Mouse (Mus musculus): ENCODE measurements around the gene Sh2d3c. TPM values are rescaled to one million over a fixed set of nuclear protein-coding genes. Genes with fewer than 3 reads are reported as not detected.
A peak's percentile ranks its signal among the peaks of the same experiment; 100 is the strongest.

Gene Sh2d3c
- polyA plus RNA-seq, 1 experiment, result not detected

GRCm38 (mm10) chr2:32737008-32737407 lies 16.2 kb downstream of the Sh2d3c start:
- TF ChIP-seq POLR2A (IDR thresholded peaks at IDR 0.05; ENCODE audit: insufficient read depth, low read depth, low read length) (no peak), CTCF (IDR thresholded peaks at IDR 0.05; ENCODE audit: insufficient read depth, low read depth, low read length) (no peak)
- no peak overlapping the region for H3K27ac ChIP-seq (ENCODE audit: insufficient read depth, low read depth, low read length)
- H3K4me3 ChIP-seq (ENCODE audit: insufficient read depth, low read depth, low read length), result no peak overlapping the region
- H3K4me1 ChIP-seq (ENCODE audit: control insufficient read depth, insufficient read depth, low read length), result peaks cover 9% of the 10 kb centered on the region; the same call in 1 of the 2 replicates
- 73% methylated on average over 6 of the region's 6 CpGs for WGBS

- H3K4me3 ChIP-seq (ENCODE audit: insufficient read depth, low read depth, low read length), result no peak overlapping the region
- H3K27ac ChIP-seq (ENCODE audit: insufficient read depth, low read depth, low read length), result no peak overlapping the region
- WGBS, result 74% methylated on average over 4 of the region's 4 CpGs
- no peak for TF ChIP-seq CTCF (IDR thresholded peaks at IDR 0.05; ENCODE audit: insufficient read depth, low read depth, low read length)
- TF ChIP-seq POLR2A (IDR thresholded peaks at IDR 0.05; ENCODE audit: insufficient read depth, low read depth, low read length), result no peak
- H3K4me1 ChIP-seq (ENCODE audit: control insufficient read depth, insufficient read depth, low read length), result peaks cover 17% of the 10 kb centered on the region
Observed at GRCm38 (mm10) chr2:32739311-32739710, 18.5 kb downstream of the Sh2d3c start.

DNA sequence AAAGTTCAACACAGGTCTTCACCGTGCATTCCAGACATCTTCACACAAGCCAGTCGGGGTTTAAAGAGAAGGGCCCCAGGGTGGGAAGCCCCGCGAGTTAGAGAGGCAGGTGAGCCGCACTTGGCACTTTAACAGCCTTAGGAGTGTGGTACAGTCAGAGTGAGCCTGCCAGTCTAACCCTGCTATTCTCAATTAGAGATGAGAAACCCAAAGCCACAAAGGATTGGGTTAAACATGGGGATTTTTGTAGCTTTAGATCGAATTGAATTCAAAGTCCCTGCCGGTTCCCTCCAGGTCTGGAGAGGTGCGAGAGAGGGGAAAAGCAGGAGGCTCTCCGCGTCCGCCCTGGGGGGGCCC lies 20.0 kb downstream of the Sh2d3c start, which contains the start of gene 6330409D20Rik:
Gene 6330409D20Rik (minus strand): TSS at position 101 of the 357 bp plus-strand sequence.
- Histone ChIP-seq H3K4me1 (ENCODE audit: control insufficient read depth, insufficient read depth, low read length) (peaks cover 17% of the 10 kb centered on the region), H3K4me3 (ENCODE audit: insufficient read depth, low read depth, low read length) (peak within 1 kb of the TSS; percentile 68), H3K27ac (ENCODE audit: insufficient read depth, low read depth, low read length) (0 out of 2 replicates have a peak within 1 kb of the TSS, but pooled peaks have one; percentile 16)
- TF ChIP-seq CTCF (IDR thresholded peaks at IDR 0.05; ENCODE audit: insufficient read depth, low read depth, low read length) (no peak), POLR2A (IDR thresholded peaks at IDR 0.05; ENCODE audit: insufficient read depth, low read depth, low read length) (no peak)
- 9% methylated on average over 11 of the region's 11 CpGs for WGBS

- 0 out of 2 replicates have a peak overlapping the region, but pooled peaks have one; percentile 16 for H3K27ac ChIP-seq (ENCODE audit: insufficient read depth, low read depth, low read length)
- WGBS, result 4% methylated on average over 51 of the region's 58 CpGs
- H3K4me3 ChIP-seq (ENCODE audit: insufficient read depth, low read depth, low read length), result peak overlapping the region; percentile 68
- TF ChIP-seq CTCF (IDR thresholded peaks at IDR 0.05; ENCODE audit: insufficient read depth, low read depth, low read length), result no peak
- peak; percentile 37; the same call in 1 of the 2 replicates for TF ChIP-seq POLR2A (IDR thresholded peaks at IDR 0.05; ENCODE audit: insufficient read depth, low read depth, low read length)
- H3K4me1 ChIP-seq (ENCODE audit: control insufficient read depth, insufficient read depth, low read length), result peaks cover 14% of the 10 kb centered on the region
Observed at GRCm38 (mm10) chr2:32741273-32742172, 20.7 kb downstream of the Sh2d3c start.

GRCm38 (mm10) chr2:32742173-32742531 lies 21.3 kb downstream of the Sh2d3c start:
- 13% methylated on average over 18 of the region's 18 CpGs for WGBS
- TF ChIP-seq POLR2A (IDR thresholded peaks at IDR 0.05; ENCODE audit: insufficient read depth, low read depth, low read length) (peak; percentile 63; the same call in 1 of the 2 replicates), CTCF (IDR thresholded peaks at IDR 0.05; ENCODE audit: insufficient read depth, low read depth, low read length) (no peak)

DNA sequence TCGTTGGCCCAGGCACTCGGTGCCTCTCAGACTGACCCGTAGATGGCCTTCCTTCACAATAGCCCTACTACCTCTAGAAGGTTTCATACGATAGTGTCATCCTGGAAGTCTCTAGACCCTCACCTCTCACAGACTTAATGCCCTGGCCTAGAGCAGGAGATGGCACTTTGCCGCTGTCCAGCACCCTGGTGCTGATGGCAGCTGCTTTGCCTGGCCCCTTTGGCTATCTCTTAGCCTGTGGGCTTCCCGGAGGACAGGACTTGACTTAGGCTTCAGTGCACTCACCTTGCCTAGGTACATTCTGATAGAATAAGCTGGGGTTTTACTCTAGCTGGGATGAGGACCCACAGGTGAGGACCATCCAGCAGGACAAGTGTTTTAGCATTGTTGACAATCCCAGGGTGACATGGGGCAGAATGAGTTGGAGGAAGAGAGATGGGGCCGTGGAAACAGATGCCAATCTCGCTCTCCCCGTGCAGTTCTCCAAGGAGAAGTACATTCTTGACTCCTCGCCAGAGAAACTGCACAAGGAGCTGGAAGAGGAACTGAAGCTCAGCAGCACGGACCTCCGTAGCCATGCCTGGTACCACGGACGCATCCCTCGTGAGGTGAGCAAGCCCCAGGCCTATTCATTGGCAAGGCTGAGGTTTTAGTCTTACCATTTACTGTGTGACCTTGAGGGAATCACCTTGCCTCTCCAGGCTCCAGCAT lies 23.6 kb downstream of the Sh2d3c start:
- Histone ChIP-seq H3K4me1 (ENCODE audit: control insufficient read depth, insufficient read depth, low read length) (peaks cover 14% of the 10 kb centered on the region), H3K27ac (ENCODE audit: insufficient read depth, low read depth, low read length) (no peak overlapping the region), H3K4me3 (ENCODE audit: insufficient read depth, low read depth, low read length) (no peak overlapping the region)
- TF ChIP-seq CTCF (IDR thresholded peaks at IDR 0.05; ENCODE audit: insufficient read depth, low read depth, low read length) (no peak), POLR2A (IDR thresholded peaks at IDR 0.05; ENCODE audit: insufficient read depth, low read depth, low read length) (no peak)
- 78% methylated on average over 15 of the region's 15 CpGs for WGBS

More at GRCm38 (mm10) chr2:32742173-32742531, 21.3 kb downstream of the Sh2d3c start:
- peak overlapping the region; percentile 68 for H3K4me3 ChIP-seq (ENCODE audit: insufficient read depth, low read depth, low read length)
- H3K27ac ChIP-seq (ENCODE audit: insufficient read depth, low read depth, low read length), result no peak overlapping the region
- peaks cover 14% of the 10 kb centered on the region for H3K4me1 ChIP-seq (ENCODE audit: control insufficient read depth, insufficient read depth, low read length)

DNA sequence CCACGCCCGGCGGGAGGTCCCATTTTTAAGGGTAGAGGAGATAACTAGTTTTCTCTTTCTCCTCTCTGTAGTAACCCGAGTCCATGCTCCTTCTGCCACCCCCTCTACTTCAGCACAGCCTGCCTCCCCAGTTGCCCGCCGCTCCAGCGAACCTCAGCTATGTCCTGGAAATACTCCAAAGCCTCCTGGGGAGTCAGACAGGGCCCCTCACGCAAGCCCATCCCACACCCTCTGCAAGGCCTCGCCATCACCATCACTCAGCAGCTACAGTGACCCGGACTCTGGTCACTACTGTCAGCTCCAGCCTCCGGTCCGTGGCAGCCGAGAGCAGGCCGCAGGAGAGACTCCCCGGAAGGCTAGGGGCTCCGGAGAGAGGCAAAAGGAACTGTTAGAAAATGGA lies 28.2 kb downstream of the Sh2d3c start:
- no peak for TF ChIP-seq CTCF (IDR thresholded peaks at IDR 0.05; ENCODE audit: insufficient read depth, low read depth, low read length)
- no peak for TF ChIP-seq POLR2A (IDR thresholded peaks at IDR 0.05; ENCODE audit: insufficient read depth, low read depth, low read length)
- no peak overlapping the region for H3K27ac ChIP-seq (ENCODE audit: insufficient read depth, low read depth, low read length)
- 87% methylated on average over 16 of the region's 16 CpGs for WGBS
- no peak overlapping the region for H3K4me3 ChIP-seq (ENCODE audit: insufficient read depth, low read depth, low read length)
- H3K4me1 ChIP-seq (ENCODE audit: control insufficient read depth, insufficient read depth, low read length), result peaks cover 6% of the 10 kb centered on the region; the same call in 1 of the 2 replicates

- no peak overlapping the region for H3K27ac ChIP-seq (ENCODE audit: insufficient read depth, low read depth, low read length)
- WGBS, result 71% methylated on average over 7 of the region's 7 CpGs
Observed at GRCm38 (mm10) chr2:32750199-32750598, 29.3 kb downstream of the Sh2d3c start.

More at GRCm38 (mm10) chr2:32750199-32750598, 29.3 kb downstream of the Sh2d3c start:
- Histone ChIP-seq H3K4me3 (ENCODE audit: insufficient read depth, low read depth, low read length) (no peak overlapping the region), H3K4me1 (ENCODE audit: control insufficient read depth, insufficient read depth, low read length) (peaks cover 6% of the 10 kb centered on the region; the same call in 1 of the 2 replicates)
- TF ChIP-seq CTCF (IDR thresholded peaks at IDR 0.05; ENCODE audit: insufficient read depth, low read depth, low read length), result no peak
- TF ChIP-seq POLR2A (IDR thresholded peaks at IDR 0.05; ENCODE audit: insufficient read depth, low read depth, low read length), result no peak

Measured in olfactory bulb, adult 2 months (tissue).